Mouse (Mus musculus): ENCODE results near the gene 2310057J18Rik.
"Not testable (repeated sequence)": the region's sequence is repeated elsewhere in the genome, so short reads cannot be mapped to it uniquely, and the experiment has no call there.

Gene 2310057J18Rik

GRCm38 (mm10) chr10:28986203-28986602, at the start of gene 2310057J18Rik:
Gene 2310057J18Rik (minus strand): TSS chr10:28986303.
- no peak for DNase-seq

GRCm38 (mm10) chr10:29029960-29030359, 43.9 kb upstream of the 2310057J18Rik start:
- not testable (repeated sequence) for DNase-seq

GRCm38 (mm10) chr10:29019496-29020270, 33.6 kb upstream of the 2310057J18Rik start:
- DNase-seq = no peak

GRCm38 (mm10) chr10:28997776-28998175, 11.7 kb upstream of the 2310057J18Rik start:
- DNase-seq = no peak

GRCm38 (mm10) chr10:28988990-28989389, 2.9 kb upstream of the 2310057J18Rik start:
- no peak for DNase-seq

GRCm38 (mm10) chr10:28968189-28968588, 17.9 kb downstream of the 2310057J18Rik start:
- DNase-seq = no peak

- peak; percentile 46 to 75 for DNase-seq
These were observed 31.0 kb downstream of the 2310057J18Rik start for GRCm38 (mm10) chr10:28955138-28955537.

GRCm38 (mm10) chr10:28954515-28954914, 31.6 kb downstream of the 2310057J18Rik start:
- no peak for DNase-seq
